Mouse (Mus musculus) neural tube, embryonic 14.5 days (tissue): Measurements from ENCODE around the gene Raet1d. TPM values are rescaled to one million over a fixed set of nuclear protein-coding genes. Genes with fewer than 3 reads are reported as not detected.
"Not testable (repeated sequence)": the region's sequence is repeated elsewhere in the genome, so short reads cannot be mapped to it uniquely, and the experiment has no call there.

Source experiments
- ATAC-seq: fragments of 200-750 bp; cut with Nextera tagmentation; 2 replicates; pipeline ENCODE4 v1.8.0; 2017; ENCODE audit warnings: low read depth, mild to moderate bottlenecking, moderate TSS enrichment, moderate library complexity
- H3K27ac ChIP-seq: fragments of 300-500 bp; sonication (generic); 2 replicates; pipeline ENCODE4 v1.5.1; 2014; ENCODE audit warnings: low read depth, mild to moderate bottlenecking, control low read depth, low read length, moderate library complexity, mixed read lengths
- H3K27me3 ChIP-seq: fragments of 300-500 bp; sonication (generic); 2 replicates; pipeline ENCODE4 v1.6.1; 2014; ENCODE audit warnings: low read length; ENCODE audit not compliant: control insufficient read depth, insufficient read depth
- H3K36me3 ChIP-seq: fragments of 300-500 bp; sonication (generic); 2 replicates; pipeline ENCODE4 v1.6.1; 2014; ENCODE audit warnings: low read length, mixed read lengths; ENCODE audit not compliant: control insufficient read depth, insufficient read depth
- H3K4me1 ChIP-seq: fragments of 300-500 bp; sonication (generic); 2 replicates; pipeline ENCODE4 v1.6.1; 2014; ENCODE audit warnings: low read length; ENCODE audit not compliant: control insufficient read depth, insufficient read depth
- H3K4me2 ChIP-seq: fragments of 300-500 bp; sonication (generic); 2 replicates; pipeline ENCODE4 v1.6.1; 2014; ENCODE audit warnings: mild to moderate bottlenecking, low read depth, low read length, control low read depth
- H3K4me3 ChIP-seq: fragments of 300-500 bp; sonication (generic); 2 replicates; pipeline ENCODE4 v1.5.1; 2014; ENCODE audit warnings: low read depth, low read length, control low read depth, mixed read lengths
- H3K9ac ChIP-seq: fragments of 300-500 bp; sonication (generic); replicated peaks from 2 replicates; pipeline ENCODE4 v1.6.1; 2014; ENCODE audit warnings: low read depth, mild to moderate bottlenecking, control low read depth, low read length, mixed read lengths
- H3K9me3 ChIP-seq: fragments of 300-500 bp; sonication (generic); 2 replicates; pipeline ENCODE4 v1.6.1; 2016; ENCODE audit warnings: low read length; ENCODE audit not compliant: control insufficient read depth
- WGBS: fragments of 180-500 bp; shearing (Covaris S2); extraction: QIAGEN DNeasy Blood & Tissue Kit; methylation state at CpG from one replicate; pipeline ENCODE4 v1.1.7; 2014; 5-methylcytosine and 5-hydroxymethylcytosine counted together
- polyA plus RNA-seq: library from polyadenylated mRNA; unstranded; fragments of >200 nt; fragmentation: Nextera tagmentation; extraction: Ambion mirVana; gene quantifications from 2 replicates; pipeline ENCODE4 v1.2.1, GENCODE M21; 2014

Raet1d gene
- polyA plus RNA-seq: 0.76 and 1.7 TPM in 2 replicates

GRCm38 (mm10) chr10:22360252-22360651 is at the start of gene Raet1d:
Gene Raet1d (plus strand): TSS chr10:22360552.
- H3K36me3 ChIP-seq, H3K9ac ChIP-seq, H3K9me3 ChIP-seq, H3K4me3 ChIP-seq, H3K27ac ChIP-seq, H3K4me1 ChIP-seq, H3K27me3 ChIP-seq, ATAC-seq, H3K4me2 ChIP-seq: not testable (repeated sequence)
- WGBS: 79% methylated on average over 3 of the region's 3 CpGs

- H3K27ac ChIP-seq: no peak overlapping the region
- H3K36me3 ChIP-seq: no peaks in the 10 kb centered on the region
- no peaks in the 10 kb centered on the region for H3K4me1 ChIP-seq
- no peak overlapping the region for H3K4me2 ChIP-seq
- no peaks in the 10 kb centered on the region for H3K27me3 ChIP-seq
- no peak for ATAC-seq
- no peak overlapping the region for H3K4me3 ChIP-seq
- no peak overlapping the region for H3K9ac ChIP-seq
- 91% methylated on average over 2 of the region's 2 CpGs for WGBS
- no peaks in the 10 kb centered on the region for H3K9me3 ChIP-seq
Observed at GRCm38 (mm10) chr10:22322858-22323257, 37.5 kb upstream of the Raet1d start.

- 76% methylated on average over 4 of the region's 4 CpGs for WGBS
- H3K4me3 ChIP-seq, H3K27me3 ChIP-seq, ATAC-seq, H3K9ac ChIP-seq, H3K27ac ChIP-seq, H3K4me2 ChIP-seq, H3K4me1 ChIP-seq, H3K36me3 ChIP-seq, H3K9me3 ChIP-seq: not testable (repeated sequence)
Observed at GRCm38 (mm10) chr10:22345721-22346120, 14.6 kb upstream of the Raet1d start.

GRCm38 (mm10) chr10:22353548-22354195 is 6.7 kb upstream of the Raet1d start:
- not testable (repeated sequence) for H3K4me2 ChIP-seq, ATAC-seq, H3K27me3 ChIP-seq, H3K27ac ChIP-seq, H3K4me3 ChIP-seq, H3K36me3 ChIP-seq, H3K9me3 ChIP-seq, H3K9ac ChIP-seq, H3K4me1 ChIP-seq
- 83% methylated on average over 6 of the region's 6 CpGs for WGBS

- 88% methylated on average over 2 of the region's 2 CpGs for WGBS
- H3K9me3 ChIP-seq, H3K27ac ChIP-seq, H3K4me1 ChIP-seq, H3K4me2 ChIP-seq, H3K36me3 ChIP-seq, H3K27me3 ChIP-seq, H3K9ac ChIP-seq, ATAC-seq, H3K4me3 ChIP-seq: not testable (repeated sequence)
Observed at GRCm38 (mm10) chr10:22354196-22354574, 6.2 kb upstream of the Raet1d start.

- H3K9ac ChIP-seq, H3K9me3 ChIP-seq, H3K4me2 ChIP-seq, H3K36me3 ChIP-seq, H3K4me3 ChIP-seq, H3K27ac ChIP-seq, H3K4me1 ChIP-seq, H3K27me3 ChIP-seq, ATAC-seq: not testable (repeated sequence)
- 84% methylated on average over 1 of the region's 1 CpGs for WGBS
Observed at GRCm38 (mm10) chr10:22357373-22357772, 3.0 kb upstream of the Raet1d start.

GRCm38 (mm10) chr10:22360957-22361356 is 605 bp downstream of the Raet1d start:
- ATAC-seq: 0 out of 2 replicates have a peak, but pooled peaks have one; percentile 9
- not testable (repeated sequence) for H3K4me3 ChIP-seq, H3K9me3 ChIP-seq, H3K36me3 ChIP-seq, H3K4me1 ChIP-seq, H3K9ac ChIP-seq, H3K27me3 ChIP-seq, H3K27ac ChIP-seq, H3K4me2 ChIP-seq
- WGBS: 59% methylated on average over 2 of the region's 2 CpGs

- not testable (repeated sequence) for H3K36me3 ChIP-seq, H3K27me3 ChIP-seq, H3K9ac ChIP-seq, H3K4me1 ChIP-seq, H3K4me2 ChIP-seq, H3K9me3 ChIP-seq, H3K27ac ChIP-seq, H3K4me3 ChIP-seq
- peak; percentile 84 for ATAC-seq
- WGBS: 1% methylated on average over 7 of the region's 15 CpGs
Observed at GRCm38 (mm10) chr10:22361415-22362352, 1.3 kb downstream of the Raet1d start.

GRCm38 (mm10) chr10:22362466-22362865 is 2.1 kb downstream of the Raet1d start:
- not testable (repeated sequence) for H3K9me3 ChIP-seq, H3K4me1 ChIP-seq, H3K36me3 ChIP-seq, ATAC-seq, H3K27me3 ChIP-seq, H3K9ac ChIP-seq, H3K27ac ChIP-seq, H3K4me2 ChIP-seq, H3K4me3 ChIP-seq
- WGBS: 67% methylated on average over 1 of the region's 2 CpGs
